Mouse (Mus musculus): ENCODE data around the gene Il1r2. TPM values are rescaled to one million over a fixed set of nuclear protein-coding genes. Genes with fewer than 3 reads are reported as not detected.

Il1r2 gene
- polyA plus RNA-seq, 1 experiment = 0.10 TPM

DNA sequence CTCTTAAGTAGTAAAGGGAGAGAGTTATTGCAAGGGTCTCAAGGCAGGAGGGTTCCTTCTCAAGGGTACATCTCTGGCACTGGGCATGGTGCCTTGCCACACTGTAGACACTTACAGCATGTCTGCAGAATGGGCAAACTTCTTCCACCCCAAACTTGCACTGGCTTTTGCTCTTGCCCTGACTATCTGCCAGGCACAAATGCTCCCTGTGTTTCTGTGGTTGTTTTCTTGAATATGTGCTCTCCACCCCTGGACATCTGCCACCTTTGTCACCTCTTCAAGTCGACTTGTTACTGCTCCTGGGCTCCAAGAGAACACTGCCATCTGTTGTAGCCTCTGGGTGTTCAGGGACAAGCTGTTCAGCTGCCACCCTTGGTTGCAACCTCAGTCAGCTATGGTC, 57.8 kb downstream of the Il1r2 start:
- H3K27me3 ChIP-seq (ENCODE audit: control insufficient read depth, insufficient read depth, insufficient read length) = no peaks in the 10 kb centered on the region
- H3ac ChIP-seq (ENCODE audit: control insufficient read depth, insufficient read length) = no peak overlapping the region
- TF ChIP-seq MYOD1 (IDR thresholded peaks at IDR 0.05; ENCODE audit: control insufficient read depth in 1 of 3, insufficient read length in 2 of 3, low read depth in 2 of 3) (no peak), USF1 (IDR thresholded peaks at IDR 0.05; ENCODE audit: low read depth) (no peak), POLR2A (IDR thresholded peaks at IDR 0.05; ENCODE audit: insufficient read length, low read depth) (no peak), TCF3 (IDR thresholded peaks at IDR 0.05; ENCODE audit: insufficient read length, low read depth) (no peak), TCF12 (IDR thresholded peaks at IDR 0.05; ENCODE audit: insufficient read depth, poor library complexity, severe bottlenecking) (no peak), E2F4 (IDR thresholded peaks at IDR 0.05; ENCODE audit: insufficient read depth) (no peak), REST (IDR thresholded peaks at IDR 0.05; ENCODE audit: insufficient read depth, insufficient read length) (no peak), MAX (IDR thresholded peaks at IDR 0.05; ENCODE audit: low read depth) (no peak), POLR2AphosphoS2 (IDR thresholded peaks at IDR 0.05; ENCODE audit: insufficient read length, low read depth) (no peak), MYOG (IDR thresholded peaks at IDR 0.05; ENCODE audit: control insufficient read depth in 1 of 3, insufficient read depth in 1 of 3, insufficient read length in 2 of 3, low read depth in 2 of 3) (no peak), SRF (IDR thresholded peaks at IDR 0.05; ENCODE audit: control insufficient read depth, insufficient read length, low read depth) (no peak), CEBPB (IDR thresholded peaks at IDR 0.05; ENCODE audit: insufficient read depth, poor library complexity, severe bottlenecking) (no peak)
- no peak overlapping the region for H3K4me3 ChIP-seq
- no peak overlapping the region for H3K4me2 ChIP-seq (ENCODE audit: low read depth)
- no peaks in the 10 kb centered on the region for H3K79me2 ChIP-seq (ENCODE audit: control insufficient read depth, insufficient read depth)
- no peaks in the 10 kb centered on the region for H3K36me3 ChIP-seq (ENCODE audit: control insufficient read depth, insufficient read depth)

DNA sequence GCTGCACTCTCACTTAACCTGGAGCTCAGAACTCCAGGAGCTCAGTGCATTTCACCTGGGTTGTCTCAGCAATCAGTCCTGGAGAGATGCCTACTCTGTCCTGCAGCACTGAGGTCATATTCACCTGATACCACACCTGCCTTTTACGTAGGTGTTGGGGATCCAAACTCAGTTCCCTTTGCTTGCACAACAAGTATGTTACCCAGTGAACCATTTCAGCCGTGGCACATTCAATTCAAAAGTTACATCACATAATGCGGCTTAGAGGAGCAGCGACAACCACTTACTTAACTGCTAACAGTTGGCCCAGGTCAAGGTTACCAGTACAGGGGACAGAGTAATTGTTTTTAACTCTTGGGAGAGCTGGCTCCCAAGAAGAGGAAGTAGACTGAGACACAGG, 58.8 kb downstream of the Il1r2 start:
- Histone ChIP-seq H3K36me3 (ENCODE audit: control insufficient read depth, insufficient read depth) (no peaks in the 10 kb centered on the region), H3ac (ENCODE audit: control insufficient read depth, insufficient read length) (no peak overlapping the region), H3K4me3 (no peak overlapping the region), H3K27me3 (ENCODE audit: control insufficient read depth, insufficient read depth, insufficient read length) (no peaks in the 10 kb centered on the region), H3K79me2 (ENCODE audit: control insufficient read depth, insufficient read depth) (no peaks in the 10 kb centered on the region), H3K4me2 (ENCODE audit: low read depth) (no peak overlapping the region)
- TF ChIP-seq REST (IDR thresholded peaks at IDR 0.05; ENCODE audit: insufficient read depth, insufficient read length) = no peak
- no peak for TF ChIP-seq E2F4 (IDR thresholded peaks at IDR 0.05; ENCODE audit: insufficient read depth)
- TF ChIP-seq POLR2AphosphoS2 (IDR thresholded peaks at IDR 0.05; ENCODE audit: insufficient read length, low read depth) = no peak
- TF ChIP-seq POLR2A (IDR thresholded peaks at IDR 0.05; ENCODE audit: insufficient read length, low read depth) = no peak
- no peak for TF ChIP-seq SRF (IDR thresholded peaks at IDR 0.05; ENCODE audit: control insufficient read depth, insufficient read length, low read depth)
- no peak for TF ChIP-seq CEBPB (IDR thresholded peaks at IDR 0.05; ENCODE audit: insufficient read depth, poor library complexity, severe bottlenecking)
- no peak for TF ChIP-seq MYOD1 (IDR thresholded peaks at IDR 0.05; ENCODE audit: control insufficient read depth in 1 of 3, insufficient read length in 2 of 3, low read depth in 2 of 3)
- TF ChIP-seq MYOG (IDR thresholded peaks at IDR 0.05; ENCODE audit: control insufficient read depth in 1 of 3, insufficient read depth in 1 of 3, insufficient read length in 2 of 3, low read depth in 2 of 3) = no peak
- no peak for TF ChIP-seq USF1 (IDR thresholded peaks at IDR 0.05; ENCODE audit: low read depth)
- no peak for TF ChIP-seq TCF12 (IDR thresholded peaks at IDR 0.05; ENCODE audit: insufficient read depth, poor library complexity, severe bottlenecking)
- no peak for TF ChIP-seq MAX (IDR thresholded peaks at IDR 0.05; ENCODE audit: low read depth)
- no peak for TF ChIP-seq TCF3 (IDR thresholded peaks at IDR 0.05; ENCODE audit: insufficient read length, low read depth)

DNA sequence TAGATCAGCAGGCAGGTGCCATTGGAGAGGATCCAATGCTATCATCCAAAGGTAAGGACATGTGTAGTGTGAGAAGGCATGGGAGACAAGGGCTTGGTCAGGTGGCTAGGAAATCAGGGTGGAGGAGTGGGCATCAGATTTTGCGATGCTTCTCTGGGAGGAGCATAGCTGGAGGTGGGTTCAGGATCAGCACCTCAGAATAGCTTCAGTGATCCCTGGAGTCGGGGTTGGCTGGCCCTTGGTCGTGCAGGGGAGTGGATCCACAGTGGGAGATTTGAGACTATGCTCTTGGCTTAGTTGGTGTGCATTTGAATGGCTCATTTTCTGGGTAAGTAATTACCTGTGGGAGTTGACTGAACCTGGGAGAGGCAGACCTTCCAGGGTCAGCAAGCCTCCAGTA, 59.7 kb downstream of the Il1r2 start:
- no peak overlapping the region for H3K4me3 ChIP-seq
- H3ac ChIP-seq (ENCODE audit: control insufficient read depth, insufficient read length) = no peak overlapping the region
- H3K36me3 ChIP-seq (ENCODE audit: control insufficient read depth, insufficient read depth) = no peaks in the 10 kb centered on the region
- no peaks in the 10 kb centered on the region for H3K79me2 ChIP-seq (ENCODE audit: control insufficient read depth, insufficient read depth)
- H3K4me2 ChIP-seq (ENCODE audit: low read depth) = no peak overlapping the region
- TF ChIP-seq TCF3 (IDR thresholded peaks at IDR 0.05; ENCODE audit: insufficient read length, low read depth) (no peak), CEBPB (IDR thresholded peaks at IDR 0.05; ENCODE audit: insufficient read depth, poor library complexity, severe bottlenecking) (no peak), USF1 (IDR thresholded peaks at IDR 0.05; ENCODE audit: low read depth) (no peak), MYOD1 (IDR thresholded peaks at IDR 0.05; ENCODE audit: control insufficient read depth in 1 of 3, insufficient read length in 2 of 3, low read depth in 2 of 3) (no peak), E2F4 (IDR thresholded peaks at IDR 0.05; ENCODE audit: insufficient read depth) (no peak), MYOG (IDR thresholded peaks at IDR 0.05; ENCODE audit: control insufficient read depth in 1 of 3, insufficient read depth in 1 of 3, insufficient read length in 2 of 3, low read depth in 2 of 3) (no peak), TCF12 (IDR thresholded peaks at IDR 0.05; ENCODE audit: insufficient read depth, poor library complexity, severe bottlenecking) (no peak), MAX (IDR thresholded peaks at IDR 0.05; ENCODE audit: low read depth) (no peak), POLR2AphosphoS2 (IDR thresholded peaks at IDR 0.05; ENCODE audit: insufficient read length, low read depth) (no peak), REST (IDR thresholded peaks at IDR 0.05; ENCODE audit: insufficient read depth, insufficient read length) (no peak), POLR2A (IDR thresholded peaks at IDR 0.05; ENCODE audit: insufficient read length, low read depth) (no peak), SRF (IDR thresholded peaks at IDR 0.05; ENCODE audit: control insufficient read depth, insufficient read length, low read depth) (no peak)
- no peaks in the 10 kb centered on the region for H3K27me3 ChIP-seq (ENCODE audit: control insufficient read depth, insufficient read depth, insufficient read length)

DNA sequence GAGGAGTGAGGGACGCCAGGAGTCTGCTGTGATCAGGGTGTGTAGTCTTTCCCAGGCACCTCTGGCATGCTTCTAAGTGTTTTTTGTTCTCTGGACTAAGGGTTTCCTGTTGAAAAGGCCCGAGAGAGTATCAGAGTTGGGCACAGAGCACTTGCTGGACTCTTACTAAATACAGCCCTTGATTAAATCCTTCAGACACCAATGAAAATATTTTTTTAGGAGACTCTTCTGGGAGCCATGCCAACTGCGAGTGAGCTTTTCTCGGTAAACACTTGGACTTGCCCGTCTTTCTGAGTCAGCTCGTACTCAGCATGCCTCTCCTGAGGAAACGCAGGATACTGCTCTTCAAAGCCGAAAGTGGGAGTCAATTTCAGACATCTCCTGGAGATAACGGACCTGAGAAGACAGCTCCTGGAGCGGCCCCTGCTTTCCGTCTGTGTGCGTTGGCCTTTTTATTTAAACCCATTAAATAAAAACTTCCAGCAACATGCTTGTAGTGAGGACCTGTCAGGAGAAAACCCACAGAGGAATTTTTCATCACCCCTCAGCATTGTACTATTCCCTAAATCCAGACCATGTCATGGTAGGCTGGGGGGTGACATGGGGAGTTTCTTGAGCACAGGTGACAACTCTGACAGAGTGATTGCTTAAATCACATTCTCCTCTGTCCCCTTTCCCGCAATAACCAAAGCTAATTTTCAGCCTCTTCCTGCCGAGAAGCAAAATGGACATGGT, 66.1 kb downstream of the Il1r2 start:
- Histone ChIP-seq H3K27me3 (ENCODE audit: control insufficient read depth, insufficient read depth, insufficient read length) (no peaks in the 10 kb centered on the region), H3K36me3 (ENCODE audit: control insufficient read depth, insufficient read depth) (no peaks in the 10 kb centered on the region), H3K4me2 (ENCODE audit: low read depth) (no peak overlapping the region), H3ac (ENCODE audit: control insufficient read depth, insufficient read length) (no peak overlapping the region), H3K4me3 (no peak overlapping the region), H3K79me2 (ENCODE audit: control insufficient read depth, insufficient read depth) (no peaks in the 10 kb centered on the region)
- TF ChIP-seq MYOG (IDR thresholded peaks at IDR 0.05; ENCODE audit: control insufficient read depth in 1 of 3, insufficient read depth in 1 of 3, insufficient read length in 2 of 3, low read depth in 2 of 3) = no peak
- no peak for TF ChIP-seq TCF12 (IDR thresholded peaks at IDR 0.05; ENCODE audit: insufficient read depth, poor library complexity, severe bottlenecking)
- TF ChIP-seq SRF (IDR thresholded peaks at IDR 0.05; ENCODE audit: control insufficient read depth, insufficient read length, low read depth) = no peak
- TF ChIP-seq REST (IDR thresholded peaks at IDR 0.05; ENCODE audit: insufficient read depth, insufficient read length) = no peak
- TF ChIP-seq MYOD1 (IDR thresholded peaks at IDR 0.05; ENCODE audit: control insufficient read depth in 1 of 3, insufficient read length in 2 of 3, low read depth in 2 of 3) = no peak
- TF ChIP-seq POLR2A (IDR thresholded peaks at IDR 0.05; ENCODE audit: insufficient read length, low read depth) = no peak
- TF ChIP-seq CEBPB (IDR thresholded peaks at IDR 0.05; ENCODE audit: insufficient read depth, poor library complexity, severe bottlenecking) = no peak
- no peak for TF ChIP-seq MAX (IDR thresholded peaks at IDR 0.05; ENCODE audit: low read depth)
- no peak for TF ChIP-seq POLR2AphosphoS2 (IDR thresholded peaks at IDR 0.05; ENCODE audit: insufficient read length, low read depth)
- TF ChIP-seq USF1 (IDR thresholded peaks at IDR 0.05; ENCODE audit: low read depth) = no peak
- no peak for TF ChIP-seq TCF3 (IDR thresholded peaks at IDR 0.05; ENCODE audit: insufficient read length, low read depth)
- no peak for TF ChIP-seq E2F4 (IDR thresholded peaks at IDR 0.05; ENCODE audit: insufficient read depth)
